Mouse (Mus musculus) forebrain, embryonic 15.5 days (tissue): ENCODE measurements around the gene Mmd. TPM values are rescaled to one million over a fixed set of nuclear protein-coding genes. Genes with fewer than 3 reads are reported as not detected.
A peak's percentile ranks its signal among the peaks of the same experiment; 100 is the strongest.

Source experiments
- ATAC-seq: fragments of 200-750 bp; cut with Nextera tagmentation; replicated peaks from 2 replicates; pipeline ENCODE4 v1.8.0; 2017; ENCODE audit warnings: mild to moderate bottlenecking, moderate TSS enrichment, moderate library complexity
- H3K27ac ChIP-seq: fragments of 300-500 bp; sonication (generic); replicated peaks from 2 replicates; pipeline ENCODE4 v1.5.1; 2015; ENCODE audit warnings: mild to moderate bottlenecking, inconsistent platforms
- H3K27me3 ChIP-seq: fragments of 300-500 bp; sonication (generic); 2 replicates; pipeline ENCODE4 v1.6.1; 2015; ENCODE audit warnings: inconsistent platforms
- H3K36me3 ChIP-seq: fragments of 300-500 bp; sonication (generic); 2 replicates; pipeline ENCODE4 v1.6.1; 2015; ENCODE audit warnings: mild to moderate bottlenecking, inconsistent platforms
- H3K4me1 ChIP-seq: fragments of 300-500 bp; sonication (generic); 2 replicates; pipeline ENCODE4 v1.6.1; 2015; ENCODE audit warnings: inconsistent platforms
- H3K4me2 ChIP-seq: fragments of 300-500 bp; sonication (generic); replicated peaks from 2 replicates; pipeline ENCODE4 v1.6.1; 2015; ENCODE audit warnings: mild to moderate bottlenecking, inconsistent platforms
- H3K4me3 ChIP-seq: fragments of 300-500 bp; sonication (generic); 2 replicates; pipeline ENCODE4 v1.5.1; 2015; ENCODE audit warnings: mild to moderate bottlenecking, inconsistent platforms
- H3K9ac ChIP-seq: fragments of 300-500 bp; sonication (generic); replicated peaks from 2 replicates; pipeline ENCODE4 v1.6.1; 2015; ENCODE audit warnings: mild to moderate bottlenecking, inconsistent platforms
- H3K9me3 ChIP-seq: fragments of 300-500 bp; sonication (generic); 2 replicates; pipeline ENCODE4 v1.6.1; 2016; ENCODE audit warnings: inconsistent platforms
- WGBS: fragments of 180-500 bp; shearing (Covaris S2); methylation state at CpG from one replicate; pipeline ENCODE4 v1.1.7; 2015; ENCODE audit warnings: mixed read lengths; 5-methylcytosine and 5-hydroxymethylcytosine counted together
- polyA plus RNA-seq: library from polyadenylated mRNA; unstranded; fragments of >200 nt; fragmentation: Nextera tagmentation; extraction: Ambion mirVana; gene quantifications from 2 replicates; pipeline ENCODE4 v1.2.1, GENCODE M21; 2015

Gene Mmd
- polyA plus RNA-seq, 1 experiment from 2014 or later = 94.3 TPM

GRCm38 (mm10) chr11:90251923-90252322 is 2.7 kb downstream of the Mmd start:
- Histone ChIP-seq H3K4me1 (peaks cover 39% of the 10 kb centered on the region), H3K36me3 (no peaks in the 10 kb centered on the region), H3K9ac (no peak overlapping the region), H3K9me3 (no peaks in the 10 kb centered on the region), H3K4me2 (no peak overlapping the region), H3K27me3 (no peaks in the 10 kb centered on the region), H3K27ac (no peak overlapping the region), H3K4me3 (no peak overlapping the region)
- no peak for ATAC-seq
- WGBS = 33% methylated on average over 2 of the region's 2 CpGs

GRCm38 (mm10) chr11:90252366-90252765 is 3.1 kb downstream of the Mmd start:
- 67% methylated on average over 8 of the region's 8 CpGs for WGBS
- no peak overlapping the region for H3K9ac ChIP-seq
- no peak overlapping the region for H3K4me2 ChIP-seq
- H3K27ac ChIP-seq = no peak overlapping the region
- no peak for ATAC-seq
- no peaks in the 10 kb centered on the region for H3K9me3 ChIP-seq
- H3K4me3 ChIP-seq = no peak overlapping the region
- peaks cover 39% of the 10 kb centered on the region for H3K4me1 ChIP-seq
- no peaks in the 10 kb centered on the region; the same call in 1 of the 2 replicates for H3K36me3 ChIP-seq
- no peaks in the 10 kb centered on the region for H3K27me3 ChIP-seq

- no peaks in the 10 kb centered on the region; the same call in 1 of the 2 replicates for H3K36me3 ChIP-seq
- no peak overlapping the region for H3K4me3 ChIP-seq
- peaks cover 36% of the 10 kb centered on the region for H3K4me1 ChIP-seq
- 91% methylated on average over 3 of the region's 3 CpGs for WGBS
- H3K27me3 ChIP-seq = no peaks in the 10 kb centered on the region
- H3K9me3 ChIP-seq = no peaks in the 10 kb centered on the region
- no peak overlapping the region for H3K27ac ChIP-seq
- no peak for ATAC-seq
- no peak overlapping the region for H3K4me2 ChIP-seq
- H3K9ac ChIP-seq = no peak overlapping the region
Observed at GRCm38 (mm10) chr11:90254536-90254935, 5.3 kb downstream of the Mmd start.

GRCm38 (mm10) chr11:90255687-90256086 is 6.4 kb downstream of the Mmd start:
- no peak for ATAC-seq
- H3K9me3 ChIP-seq = no peaks in the 10 kb centered on the region
- no peak overlapping the region for H3K4me3 ChIP-seq
- no peak overlapping the region for H3K27ac ChIP-seq
- peaks cover 11% of the 10 kb centered on the region for H3K36me3 ChIP-seq
- H3K4me1 ChIP-seq = peaks cover 29% of the 10 kb centered on the region
- WGBS = 81% methylated on average over 6 of the region's 6 CpGs
- H3K27me3 ChIP-seq = no peaks in the 10 kb centered on the region
- H3K4me2 ChIP-seq = no peak overlapping the region
- no peak overlapping the region for H3K9ac ChIP-seq

GRCm38 (mm10) chr11:90256833-90257525 is 7.7 kb downstream of the Mmd start:
- 80% methylated on average over 16 of the region's 16 CpGs for WGBS

GRCm38 (mm10) chr11:90258321-90258927 is 9.2 kb downstream of the Mmd start:
- Histone ChIP-seq H3K9me3 (no peaks in the 10 kb centered on the region), H3K27ac (no peak overlapping the region), H3K4me1 (peaks cover 10% of the 10 kb centered on the region; the same call in 1 of the 2 replicates), H3K36me3 (peaks cover 35% of the 10 kb centered on the region), H3K27me3 (no peaks in the 10 kb centered on the region), H3K4me2 (no peak overlapping the region), H3K4me3 (no peak overlapping the region), H3K9ac (no peak overlapping the region)
- WGBS = 87% methylated on average over 10 of the region's 10 CpGs
- ATAC-seq = no peak

More at GRCm38 (mm10) chr11:90256833-90257525, 7.7 kb downstream of the Mmd start:
- Histone ChIP-seq H3K9me3 (no peaks in the 10 kb centered on the region), H3K4me1 (peaks cover 18% of the 10 kb centered on the region), H3K27ac (no peak overlapping the region), H3K4me3 (no peak overlapping the region), H3K36me3 (peaks cover 22% of the 10 kb centered on the region), H3K9ac (no peak overlapping the region), H3K4me2 (no peak overlapping the region), H3K27me3 (no peaks in the 10 kb centered on the region)
- ATAC-seq = no peak

GRCm38 (mm10) chr11:90259071-90259470 is 9.8 kb downstream of the Mmd start:
- no peak for ATAC-seq
- Histone ChIP-seq H3K36me3 (peaks cover 39% of the 10 kb centered on the region), H3K4me2 (no peak overlapping the region), H3K27me3 (no peaks in the 10 kb centered on the region), H3K4me3 (no peak overlapping the region), H3K9ac (no peak overlapping the region), H3K9me3 (no peaks in the 10 kb centered on the region), H3K4me1 (peaks cover 10% of the 10 kb centered on the region; the same call in 1 of the 2 replicates), H3K27ac (no peak overlapping the region)
- WGBS = 47% methylated on average over 4 of the region's 4 CpGs

GRCm38 (mm10) chr11:90259826-90260225 is 10.6 kb downstream of the Mmd start:
- Histone ChIP-seq H3K9me3 (no peaks in the 10 kb centered on the region), H3K4me3 (no peak overlapping the region), H3K9ac (no peak overlapping the region), H3K36me3 (peaks cover 39% of the 10 kb centered on the region), H3K4me2 (no peak overlapping the region), H3K27ac (no peak overlapping the region), H3K27me3 (no peaks in the 10 kb centered on the region), H3K4me1 (peaks cover 10% of the 10 kb centered on the region; the same call in 1 of the 2 replicates)
- 88% methylated on average over 9 of the region's 9 CpGs for WGBS
- ATAC-seq = no peak

- Histone ChIP-seq H3K27ac (no peak overlapping the region), H3K9ac (no peak overlapping the region), H3K4me1 (peaks cover 9% of the 10 kb centered on the region), H3K4me2 (no peak overlapping the region), H3K27me3 (no peaks in the 10 kb centered on the region), H3K4me3 (no peak overlapping the region), H3K9me3 (no peaks in the 10 kb centered on the region), H3K36me3 (peaks cover 44% of the 10 kb centered on the region)
- WGBS = 90% methylated on average over 11 of the region's 11 CpGs
- no peak for ATAC-seq
Observed at GRCm38 (mm10) chr11:90264180-90264579, 14.9 kb downstream of the Mmd start.

GRCm38 (mm10) chr11:90265581-90265980 is 16.3 kb downstream of the Mmd start:
- peaks cover 8% of the 10 kb centered on the region for H3K4me1 ChIP-seq
- no peak for ATAC-seq
- H3K27ac ChIP-seq = no peak overlapping the region
- peaks cover 35% of the 10 kb centered on the region for H3K36me3 ChIP-seq
- no peak overlapping the region for H3K9ac ChIP-seq
- no peaks in the 10 kb centered on the region for H3K9me3 ChIP-seq
- H3K4me2 ChIP-seq = no peak overlapping the region
- no peaks in the 10 kb centered on the region for H3K27me3 ChIP-seq
- WGBS = 88% methylated on average over 7 of the region's 7 CpGs
- no peak overlapping the region for H3K4me3 ChIP-seq

GRCm38 (mm10) chr11:90268934-90269333 is 19.7 kb downstream of the Mmd start:
- Histone ChIP-seq H3K27me3 (no peaks in the 10 kb centered on the region), H3K4me2 (no peak overlapping the region), H3K4me3 (no peak overlapping the region), H3K9me3 (no peaks in the 10 kb centered on the region), H3K9ac (no peak overlapping the region), H3K4me1 (peaks cover 8% of the 10 kb centered on the region), H3K27ac (no peak overlapping the region), H3K36me3 (peaks cover 16% of the 10 kb centered on the region)
- no peak for ATAC-seq
- 66% methylated on average over 5 of the region's 5 CpGs for WGBS

GRCm38 (mm10) chr11:90269398-90270123 is 20.3 kb downstream of the Mmd start:
- no peak overlapping the region for H3K27ac ChIP-seq
- 21% methylated on average over 18 of the region's 18 CpGs for WGBS
- H3K27me3 ChIP-seq = no peaks in the 10 kb centered on the region
- 0 out of 2 replicates have a peak overlapping the region, but pooled peaks have one; percentile 8 for H3K4me2 ChIP-seq
- H3K9ac ChIP-seq = no peak overlapping the region
- H3K36me3 ChIP-seq = peaks cover 16% of the 10 kb centered on the region
- H3K4me1 ChIP-seq = peaks cover 8% of the 10 kb centered on the region
- no peaks in the 10 kb centered on the region for H3K9me3 ChIP-seq
- peak; percentile 43; the same call in 1 of the 2 replicates for ATAC-seq
- H3K4me3 ChIP-seq = no peak overlapping the region
